Mouse (Mus musculus) cerebellum, postnatal 10 days (tissue): ENCODE measurements at regions not wholly inside any gene's neighbourhood (a gene's known extent, or its start where the extent isn't known, plus 50 kb on each side); places are given as distances from the start of the nearest gene placed in this dataset.
A peak's percentile ranks its signal among the peaks of the same experiment; 100 is the strongest.

Source experiments
- DNase-seq, 2 experiments: peaks; one replicate each; pipeline ENCODE4 v3.0.0; 2021; ENCODE audit warnings: mixed read lengths in 2 of 2

DNA sequence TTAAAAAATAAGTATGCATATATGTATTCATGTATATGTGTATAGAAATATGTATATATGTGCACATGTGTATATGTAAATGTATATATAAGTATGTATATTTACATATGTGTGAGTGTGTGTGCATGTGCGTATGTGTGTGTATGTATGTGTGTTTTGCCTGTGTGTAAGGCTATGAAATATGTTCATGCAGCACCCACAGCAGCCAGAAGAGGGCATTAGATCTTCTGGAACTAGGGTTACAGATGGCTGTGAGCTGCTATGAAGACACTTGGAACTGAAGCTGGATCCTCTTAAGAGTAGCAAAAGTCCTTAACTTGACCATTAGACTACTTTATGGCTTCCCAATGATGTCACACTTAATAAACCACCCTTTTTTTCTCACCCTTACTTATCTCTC, 166.2 kb upstream of the Nampt start:
- DNase-seq, result peak; percentile 9 to 19

GRCm38 (mm10) chr12:32656194-32656593, 163.2 kb upstream of the Nampt start:
- DNase-seq, result no peak

DNA sequence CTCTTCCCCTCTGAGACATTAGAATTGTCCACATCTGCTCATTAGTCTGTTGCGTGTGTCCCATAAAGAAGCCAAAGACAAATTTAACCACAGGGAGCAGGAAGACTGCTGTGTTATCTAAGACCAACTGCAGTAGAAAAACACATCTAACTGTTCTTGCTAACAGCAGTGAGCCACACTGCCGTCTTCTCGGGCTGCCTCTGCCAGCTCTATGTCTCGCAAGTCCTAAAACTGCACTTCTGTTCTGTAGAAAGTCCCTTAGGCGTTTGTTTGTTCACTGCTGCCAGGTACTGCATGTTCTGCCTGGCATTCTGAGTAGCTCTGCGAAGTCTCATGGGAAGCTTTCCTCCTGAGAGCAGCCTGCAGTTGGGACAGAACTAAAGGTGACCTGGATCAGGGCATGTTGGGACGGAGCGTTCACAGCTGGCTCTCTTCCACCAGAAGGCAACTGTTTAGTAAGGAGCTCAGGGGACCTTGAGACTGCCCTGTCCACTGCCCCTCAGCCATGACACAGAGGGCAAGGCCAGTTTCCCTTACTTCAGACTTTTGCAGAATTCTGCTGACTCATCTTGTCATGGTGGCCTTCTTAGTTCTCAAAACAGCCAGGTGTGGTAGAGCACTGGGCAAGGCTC, 157.4 kb upstream of the Nampt start:
- no peak for DNase-seq

DNA sequence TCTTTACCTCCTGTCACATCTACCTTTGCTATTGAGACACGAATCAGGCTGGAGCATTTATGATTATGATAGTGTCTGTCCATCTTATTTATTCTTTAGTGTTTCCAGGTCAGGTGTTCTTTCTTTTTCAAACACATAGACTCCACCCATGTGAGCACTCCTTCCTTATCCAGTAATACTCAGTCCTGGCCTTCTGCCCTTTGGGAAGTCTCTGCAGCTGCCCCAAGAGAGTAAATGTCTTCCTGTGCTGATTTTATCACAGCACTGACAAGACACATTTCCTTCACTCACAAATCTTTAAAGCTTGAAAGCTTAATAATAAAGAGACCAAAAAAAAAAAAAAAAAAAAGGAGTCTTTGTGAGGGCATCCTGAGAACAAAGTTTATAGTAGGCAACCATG, 153.3 kb upstream of the Nampt start:
- no peak for DNase-seq

DNA sequence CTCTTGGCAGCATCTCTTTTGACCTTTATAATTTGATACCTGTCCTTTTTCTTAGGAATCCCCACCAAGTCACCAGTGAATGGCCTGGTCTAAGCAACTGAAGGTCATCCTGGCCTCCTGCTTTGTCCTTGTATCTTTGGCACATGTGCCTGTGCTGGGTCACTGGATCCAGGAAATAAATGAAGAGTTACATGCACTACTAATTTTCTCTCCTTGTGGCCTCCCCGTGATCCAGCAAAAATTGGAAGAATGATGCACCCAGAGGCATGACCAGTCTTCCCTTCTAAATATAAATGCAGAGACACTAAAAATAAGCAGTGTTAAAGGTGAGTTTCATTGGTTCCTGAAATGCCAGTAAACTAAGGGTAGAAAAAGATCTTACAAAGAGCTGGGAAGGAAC, 141.4 kb upstream of the Nampt start:
- no peak for DNase-seq

GRCm38 (mm10) chr12:32678756-32679155, 140.6 kb upstream of the Nampt start:
- no peak for DNase-seq

DNA sequence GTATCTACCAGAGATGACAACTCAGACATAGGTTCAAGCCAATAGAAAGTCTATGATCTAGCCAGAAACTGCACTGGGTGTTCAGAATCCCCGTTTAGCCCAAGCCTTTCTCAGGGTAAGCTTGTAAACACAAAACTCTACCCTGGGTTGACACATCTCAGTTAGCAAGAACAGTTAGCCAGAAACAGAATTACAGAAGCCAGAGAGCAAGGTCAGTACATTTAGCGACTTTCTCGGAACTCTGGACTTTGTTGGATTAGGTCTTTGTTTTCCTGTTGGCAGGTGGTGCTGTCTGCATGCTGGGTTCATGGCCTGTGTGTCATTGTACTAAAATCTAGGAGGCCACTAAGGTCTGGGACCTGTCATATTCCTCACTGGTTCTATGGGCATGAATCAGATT, 137.4 kb upstream of the Nampt start:
- DNase-seq, result no peak

GRCm38 (mm10) chr12:32683375-32683774, 136.0 kb upstream of the Nampt start:
- DNase-seq, result no peak

- no peak for DNase-seq
Measured at GRCm38 (mm10) chr12:32685788-32686385, 133.5 kb upstream of the Nampt start.

- DNase-seq, result peak; percentile 16 to 29
Measured at GRCm38 (mm10) chr12:32689361-32689760, 130.0 kb upstream of the Nampt start.

- DNase-seq, result no peak
Measured at GRCm38 (mm10) chr12:32690096-32690495, 129.2 kb upstream of the Nampt start.

DNA sequence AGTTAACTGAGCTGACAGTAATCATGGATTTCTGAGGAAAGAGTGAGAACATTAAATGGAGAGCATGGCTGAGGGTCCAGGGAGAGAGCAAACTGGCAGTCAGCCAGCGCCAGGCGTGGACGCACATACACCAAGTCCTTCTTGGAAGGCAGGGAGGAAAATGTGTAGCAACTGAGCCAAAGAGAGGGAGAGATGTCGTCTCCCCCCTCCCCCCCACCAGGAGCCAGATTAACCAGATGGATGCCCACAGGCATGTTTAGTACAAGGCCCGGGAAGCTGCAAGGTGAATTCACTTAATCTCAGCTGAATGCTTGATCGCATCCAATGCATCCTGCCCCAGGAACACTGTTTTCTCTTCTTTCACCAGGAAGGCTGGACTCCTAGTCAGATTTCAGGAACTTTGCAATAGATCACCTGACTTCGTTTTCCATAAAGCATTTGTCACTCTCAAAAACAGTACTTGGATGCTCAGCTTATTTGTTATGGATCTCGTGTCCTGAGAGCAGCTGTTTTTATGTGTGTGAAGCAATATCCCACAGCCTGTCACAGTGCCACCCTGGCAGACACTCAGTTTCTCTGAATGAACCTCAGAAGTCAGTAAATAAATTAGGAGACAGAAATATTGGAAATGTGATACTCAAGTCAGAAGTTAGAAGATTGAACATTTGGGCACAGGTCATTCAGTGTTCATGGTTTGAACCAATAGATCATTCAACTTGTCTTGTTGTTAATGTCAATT, 127.1 kb upstream of the Nampt start:
- peak; percentile 81 to 89 for DNase-seq

DNA sequence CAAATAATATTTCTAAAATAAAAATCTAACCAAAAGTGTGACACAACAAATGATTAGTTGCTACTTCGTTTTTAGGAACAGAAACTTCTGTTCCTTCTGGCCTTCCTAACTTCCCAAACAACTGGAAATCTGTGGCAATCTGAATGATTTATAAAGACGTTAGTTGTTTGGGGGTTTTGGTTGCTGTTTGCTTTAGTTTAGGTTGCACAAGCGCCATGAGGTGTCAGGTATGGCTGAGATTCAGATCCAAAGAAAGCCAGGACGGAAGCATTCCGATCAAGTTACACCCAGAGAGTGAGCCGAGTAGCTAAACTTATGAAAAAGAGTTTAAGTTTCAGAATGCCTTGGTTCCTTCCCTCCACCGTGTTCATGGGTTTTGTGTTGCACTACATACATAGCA, 126.4 kb upstream of the Nampt start:
- DNase-seq, result no peak

- no peak for DNase-seq
Measured at GRCm38 (mm10) chr12:32693678-32694077, 125.7 kb upstream of the Nampt start.

GRCm38 (mm10) chr12:32696832-32697231, 122.5 kb upstream of the Nampt start:
- DNase-seq, result no peak

GRCm38 (mm10) chr12:32709188-32709587, 110.2 kb upstream of the Nampt start:
- no peak for DNase-seq

DNA sequence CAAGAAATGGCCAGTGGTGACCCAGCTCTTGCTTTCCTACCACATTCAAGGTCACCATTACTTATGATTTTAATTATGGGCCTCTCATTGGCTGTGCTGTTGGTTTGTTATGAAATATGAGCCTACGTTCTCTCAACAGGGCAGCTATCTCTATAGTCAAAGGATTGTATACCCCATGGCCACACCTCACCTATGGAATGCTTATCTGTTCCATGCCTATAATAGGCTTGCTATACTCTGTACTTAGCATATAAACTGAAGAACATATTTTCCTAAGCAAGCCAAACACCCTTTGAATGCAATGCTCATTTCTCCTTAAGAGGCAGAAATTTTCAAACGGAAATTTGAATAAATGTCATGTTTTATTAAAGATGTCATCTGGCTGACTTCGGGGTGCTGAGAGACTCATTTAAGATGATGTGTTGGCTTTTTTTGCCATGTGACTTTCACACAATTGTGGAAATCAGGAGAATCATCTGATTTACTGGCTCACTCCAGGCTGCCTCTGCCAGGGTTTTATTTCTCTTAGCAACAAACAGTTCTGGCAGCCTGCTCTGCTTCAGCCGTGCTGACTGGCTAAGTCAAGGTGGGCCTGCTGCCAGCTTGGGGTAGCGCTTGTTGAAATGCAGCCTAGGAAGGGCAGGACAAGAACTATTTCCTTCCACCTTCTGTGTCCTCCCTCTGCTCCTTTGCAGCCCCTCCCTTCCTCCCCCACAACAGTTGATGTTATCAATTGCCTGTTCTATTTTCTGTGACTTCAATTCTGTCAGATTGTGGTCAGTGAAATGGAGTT, 102.0 kb upstream of the Nampt start:
- DNase-seq, result peak; percentile 97 to 98

GRCm38 (mm10) chr12:32719203-32719602, 100.1 kb upstream of the Nampt start:
- no peak for DNase-seq

- DNase-seq, result peak; percentile 37 to 39
Measured at GRCm38 (mm10) chr12:32724451-32725188, 94.7 kb upstream of the Nampt start.

DNA sequence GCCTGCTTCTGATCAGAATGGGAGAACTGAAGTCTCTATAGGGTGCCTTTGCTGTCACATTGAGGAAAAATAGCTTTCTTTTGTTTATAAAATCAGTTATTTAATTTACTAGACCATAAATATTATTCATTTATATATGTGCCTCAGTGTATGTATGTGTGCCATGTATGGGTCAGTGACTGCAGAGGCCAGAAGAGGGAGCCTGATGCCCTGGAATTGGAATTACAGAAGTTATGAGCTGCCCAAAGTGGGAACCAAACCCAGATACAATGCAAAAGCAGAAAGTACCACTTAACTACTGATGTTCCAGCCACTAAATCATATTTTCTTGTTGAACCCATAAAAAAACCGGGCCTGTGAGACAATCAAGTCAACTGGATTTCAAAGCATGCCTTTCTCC, 91.8 kb upstream of the Nampt start:
- no peak for DNase-seq

- no peak for DNase-seq
Measured at GRCm38 (mm10) chr12:32728425-32728824, 90.9 kb upstream of the Nampt start.

- no peak for DNase-seq
Measured at GRCm38 (mm10) chr12:32735224-32735623, 84.1 kb upstream of the Nampt start.

DNA sequence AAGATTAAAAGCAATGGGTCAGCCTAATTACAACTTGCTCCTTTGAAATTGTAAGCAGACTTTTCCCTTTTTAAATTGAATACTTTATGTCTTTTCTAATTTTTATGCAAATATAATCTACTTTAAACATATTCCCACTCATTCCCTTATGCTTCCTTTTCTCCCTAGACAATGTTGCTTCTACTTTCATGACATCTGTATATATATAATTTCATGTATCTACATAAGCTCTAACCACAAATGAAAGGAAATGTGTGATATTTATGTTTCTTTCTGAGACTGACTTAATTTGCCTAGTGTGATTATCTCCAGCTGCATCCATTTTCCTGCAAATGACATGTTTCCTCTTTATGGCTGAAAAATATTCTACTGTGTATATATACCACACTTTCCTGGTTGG, 77.9 kb upstream of the Nampt start:
- no peak for DNase-seq
